Mouse (Mus musculus): Measurements from ENCODE around the gene Paqr5. TPM values are rescaled to one million over a fixed set of nuclear protein-coding genes. Genes with fewer than 3 reads are reported as not detected.

Paqr5 gene
- not detected in 2 replicates for total RNA-seq (2015; ENCODE audit: low replicate concordance)
- not detected in 2 replicates for total RNA-seq (2017; ENCODE audit: low replicate concordance)

- ATAC-seq (replicated peaks; ENCODE audit: low FRiP score, poor library complexity, severe bottlenecking) = peak; percentile 76
Observed at GRCm38 (mm10) chr9:62026600-62026999, at the start of gene Paqr5. Gene Paqr5, minus strand, starts transcription at chr9:62026856.

GRCm38 (mm10) chr9:62062234-62062633 lies 35.6 kb upstream of the Paqr5 start:
- no peak for ATAC-seq (replicated peaks; ENCODE audit: low FRiP score, poor library complexity, severe bottlenecking)

- no peak for ATAC-seq (replicated peaks; ENCODE audit: low FRiP score, poor library complexity, severe bottlenecking)
Observed at GRCm38 (mm10) chr9:62060431-62060830, 33.8 kb upstream of the Paqr5 start.

GRCm38 (mm10) chr9:62059941-62060340 lies 33.3 kb upstream of the Paqr5 start:
- ATAC-seq (replicated peaks; ENCODE audit: low FRiP score, poor library complexity, severe bottlenecking) = no peak

- no peak for ATAC-seq (replicated peaks; ENCODE audit: low FRiP score, poor library complexity, severe bottlenecking)
Observed at GRCm38 (mm10) chr9:62057881-62058506, 31.3 kb upstream of the Paqr5 start.

GRCm38 (mm10) chr9:62056206-62056605 lies 29.6 kb upstream of the Paqr5 start:
- ATAC-seq (replicated peaks; ENCODE audit: low FRiP score, poor library complexity, severe bottlenecking) = no peak

GRCm38 (mm10) chr9:62050801-62051200 lies 24.1 kb upstream of the Paqr5 start:
- 0 out of 2 replicates have a peak, but pooled peaks have one; percentile 39 for ATAC-seq (replicated peaks; ENCODE audit: low FRiP score, poor library complexity, severe bottlenecking)

GRCm38 (mm10) chr9:62049166-62049565 lies 22.5 kb upstream of the Paqr5 start:
- ATAC-seq (replicated peaks; ENCODE audit: low FRiP score, poor library complexity, severe bottlenecking) = no peak

GRCm38 (mm10) chr9:62042167-62042566 lies 15.5 kb upstream of the Paqr5 start:
- no peak for ATAC-seq (replicated peaks; ENCODE audit: low FRiP score, poor library complexity, severe bottlenecking)

GRCm38 (mm10) chr9:62040008-62040608 lies 13.5 kb upstream of the Paqr5 start:
- ATAC-seq (replicated peaks; ENCODE audit: low FRiP score, poor library complexity, severe bottlenecking) = no peak

- ATAC-seq (replicated peaks; ENCODE audit: low FRiP score, poor library complexity, severe bottlenecking) = no peak
Observed at GRCm38 (mm10) chr9:62035806-62036205, 9.2 kb upstream of the Paqr5 start.

- ATAC-seq (replicated peaks; ENCODE audit: low FRiP score, poor library complexity, severe bottlenecking) = no peak
Observed at GRCm38 (mm10) chr9:62032206-62032605, 5.5 kb upstream of the Paqr5 start.

- no peak for ATAC-seq (replicated peaks; ENCODE audit: low FRiP score, poor library complexity, severe bottlenecking)
Observed at GRCm38 (mm10) chr9:62028072-62028471, 1.4 kb upstream of the Paqr5 start.

- no peak for ATAC-seq (replicated peaks; ENCODE audit: low FRiP score, poor library complexity, severe bottlenecking)
Observed at GRCm38 (mm10) chr9:62025056-62025455, 1.6 kb downstream of the Paqr5 start.

- no peak for ATAC-seq (replicated peaks; ENCODE audit: low FRiP score, poor library complexity, severe bottlenecking)
Observed at GRCm38 (mm10) chr9:62023879-62024278, 2.8 kb downstream of the Paqr5 start.

GRCm38 (mm10) chr9:62022961-62023680 lies 3.5 kb downstream of the Paqr5 start:
- ATAC-seq (replicated peaks; ENCODE audit: low FRiP score, poor library complexity, severe bottlenecking) = no peak

- no peak for ATAC-seq (replicated peaks; ENCODE audit: low FRiP score, poor library complexity, severe bottlenecking)
Observed at GRCm38 (mm10) chr9:62021583-62022120, 5.0 kb downstream of the Paqr5 start.

GRCm38 (mm10) chr9:62020259-62020658 lies 6.4 kb downstream of the Paqr5 start:
- no peak for ATAC-seq (replicated peaks; ENCODE audit: low FRiP score, poor library complexity, severe bottlenecking)

GRCm38 (mm10) chr9:62018229-62019093 lies 8.2 kb downstream of the Paqr5 start:
- no peak for ATAC-seq (replicated peaks; ENCODE audit: low FRiP score, poor library complexity, severe bottlenecking)

- no peak for ATAC-seq (replicated peaks; ENCODE audit: low FRiP score, poor library complexity, severe bottlenecking)
Observed at GRCm38 (mm10) chr9:62017329-62017728, 9.3 kb downstream of the Paqr5 start.
